Mouse (Mus musculus) small intestine, adult 2 months (tissue): ENCODE results near the gene Col27a1.

ENCODE experiments used
- CTCF ChIP-seq: fragments of 200-500 bp; IDR thresholded peaks from 2 replicates; pipeline ENCODE4 v1.5.1; 2012; ENCODE audit warnings: low read depth, mild to moderate bottlenecking, control low read depth, inconsistent platforms, low read length, moderate library complexity, mixed read lengths; ENCODE audit not compliant: insufficient replicate concordance, insufficient read length; ENCODE audit errors: extremely low read depth
- POLR2A ChIP-seq: fragments of 200-500 bp; IDR thresholded peaks from 2 replicates; pipeline ENCODE4 v1.6.1; 2012; ENCODE audit warnings: low read depth, mild to moderate bottlenecking, control low read depth, inconsistent platforms, low read length, moderate library complexity

- TF ChIP-seq POLR2A (no peak), CTCF (0 out of 2 replicates have a peak, but pooled peaks have one; percentile 25)
Observed at GRCm38 (mm10) chr4:63215993-63216531, 2.3 kb downstream of the Col27a1 start.
